Mouse (Mus musculus) heart, embryonic 16.5 days (tissue): ENCODE results near the gene Gle1. TPM values are rescaled to one million over a fixed set of nuclear protein-coding genes. Genes with fewer than 3 reads are reported as not detected.
"Not testable (repeated sequence)": the region's sequence is repeated elsewhere in the genome, so short reads cannot be mapped to it uniquely, and the experiment has no call there.

Experiments
- ATAC-seq: fragments of 200-750 bp; cut with Nextera tagmentation; replicated peaks from 2 replicates; pipeline ENCODE4 v1.8.0; 2017; ENCODE audit warnings: moderate number of reproducible peaks; ENCODE audit not compliant: insufficient read depth, low FRiP score; ENCODE audit errors: extremely low read depth
- H3K27ac ChIP-seq: fragments of 300-500 bp; sonication (generic); 2 replicates; pipeline ENCODE4 v1.5.1; 2014; ENCODE audit warnings: mild to moderate bottlenecking, low read length, control low read depth, moderate library complexity
- H3K27me3 ChIP-seq: fragments of 300-500 bp; sonication (generic); 2 replicates; pipeline ENCODE4 v1.6.1; 2014; ENCODE audit warnings: low read length, mixed read lengths; ENCODE audit not compliant: control insufficient read depth, insufficient read depth
- H3K36me3 ChIP-seq: fragments of 300-500 bp; sonication (generic); 2 replicates; pipeline ENCODE4 v1.6.1; 2014; ENCODE audit not compliant: control insufficient read depth, insufficient read depth
- H3K4me1 ChIP-seq: fragments of 300-500 bp; sonication (generic); 2 replicates; pipeline ENCODE4 v1.6.1; 2014; ENCODE audit warnings: low read length, mixed read lengths; ENCODE audit not compliant: control insufficient read depth, insufficient read depth
- H3K4me2 ChIP-seq: fragments of 300-500 bp; sonication (generic); 2 replicates; pipeline ENCODE4 v1.6.1; 2014; ENCODE audit warnings: low read depth, mild to moderate bottlenecking, control low read depth, low read length
- H3K4me3 ChIP-seq: fragments of 300-500 bp; sonication (generic); 2 replicates; pipeline ENCODE4 v1.5.1; 2014; ENCODE audit warnings: mild to moderate bottlenecking, control low read depth, low read length
- H3K9ac ChIP-seq: fragments of 300-500 bp; sonication (generic); 2 replicates; pipeline ENCODE4 v1.6.1; 2014; ENCODE audit warnings: low read length, control low read depth
- H3K9me3 ChIP-seq: fragments of 300-500 bp; sonication (generic); replicated peaks from 2 replicates; pipeline ENCODE4 v1.6.1; 2016; ENCODE audit warnings: low read length; ENCODE audit not compliant: control insufficient read depth
- WGBS: fragments of 180-500 bp; shearing (Covaris S2); extraction: QIAGEN DNeasy Blood & Tissue Kit; methylation state at CpG from one replicate; pipeline ENCODE4 v1.1.7; 2014; 5-methylcytosine and 5-hydroxymethylcytosine counted together
- polyA plus RNA-seq: library from polyadenylated mRNA; unstranded; fragments of >200 nt; fragmentation: Nextera tagmentation; extraction: Ambion mirVana; gene quantifications from 2 replicates; pipeline ENCODE4 v1.2.1, GENCODE M21; 2015

The Gle1 gene
- polyA plus RNA-seq, 1 experiment from 2014 or later, result 40.0 TPM

- H3K27ac ChIP-seq, result no peak overlapping the region
- H3K36me3 ChIP-seq, result peaks cover 88% of the 10 kb centered on the region
- no peaks in the 10 kb centered on the region for H3K4me1 ChIP-seq
- H3K9me3 ChIP-seq, result no peaks in the 10 kb centered on the region
- H3K4me3 ChIP-seq, result no peak overlapping the region
- H3K4me2 ChIP-seq, result no peak overlapping the region
- WGBS, result 89% methylated on average over 10 of the region's 10 CpGs
- H3K27me3 ChIP-seq, result no peaks in the 10 kb centered on the region
- no peak overlapping the region for H3K9ac ChIP-seq
- no peak for ATAC-seq
Measured at GRCm38 (mm10) chr2:29902194-29902593, 33.0 kb upstream of the Gle1 start.

- H3K4me1 ChIP-seq, H3K9me3 ChIP-seq, ATAC-seq, H3K9ac ChIP-seq, H3K4me2 ChIP-seq, H3K27ac ChIP-seq, H3K27me3 ChIP-seq, H3K4me3 ChIP-seq: not testable (repeated sequence)
- peaks cover 49% of the 10 kb centered on the region for H3K36me3 ChIP-seq
- 82% methylated on average over 2 of the region's 2 CpGs for WGBS
Measured at GRCm38 (mm10) chr2:29908171-29908570, 27.1 kb upstream of the Gle1 start.

DNA sequence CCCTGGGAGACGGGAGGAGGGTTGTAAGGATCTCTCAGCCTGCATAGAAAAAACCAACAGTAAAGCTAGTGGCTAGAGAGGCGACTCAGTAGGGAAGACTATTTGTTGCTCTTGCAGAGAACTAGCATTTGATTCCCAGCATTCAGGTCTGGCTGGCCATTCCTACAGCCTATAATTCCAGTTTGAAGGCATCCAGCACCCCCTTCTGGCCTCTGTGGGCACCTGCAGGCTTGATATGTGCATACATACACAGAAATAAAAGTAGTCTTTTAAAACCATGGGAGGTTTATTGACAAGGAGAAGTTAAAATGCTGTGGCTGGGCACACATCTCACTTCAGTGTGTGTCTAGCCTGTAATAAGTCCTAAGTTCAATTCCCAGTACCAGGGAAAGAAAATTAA, 25.2 kb upstream of the Gle1 start:
- 88% methylated on average over 2 of the region's 2 CpGs for WGBS
- ATAC-seq, result no peak

DNA sequence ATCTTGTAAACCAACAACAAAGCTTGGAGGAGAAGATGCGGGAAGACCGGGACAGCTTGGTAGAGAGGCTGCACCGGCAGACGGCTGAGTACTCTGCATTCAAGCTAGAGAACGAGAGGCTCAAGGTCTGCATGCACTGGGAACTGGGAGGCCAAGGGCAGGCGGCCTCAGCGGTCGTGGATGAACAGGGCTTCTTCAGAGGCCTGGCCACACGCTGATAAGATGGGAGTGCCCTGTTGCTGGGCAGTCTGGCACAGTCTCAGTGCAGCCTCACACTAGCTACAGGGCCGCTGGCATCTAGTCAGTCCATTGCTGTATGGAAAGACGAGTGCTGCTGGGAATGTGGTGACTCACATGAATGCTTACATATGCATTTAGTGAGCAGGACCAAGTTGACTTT, 17.6 kb upstream of the Gle1 start:
- 89% methylated on average over 11 of the region's 11 CpGs for WGBS
- no peak overlapping the region for H3K4me2 ChIP-seq
- H3K9me3 ChIP-seq, result no peaks in the 10 kb centered on the region

More for the DNA sequence above, 25.2 kb upstream of the Gle1 start:
- peaks cover 43% of the 10 kb centered on the region for H3K36me3 ChIP-seq
- no peak overlapping the region for H3K4me2 ChIP-seq
- no peak overlapping the region for H3K27ac ChIP-seq
- H3K4me1 ChIP-seq, result no peaks in the 10 kb centered on the region
- no peaks in the 10 kb centered on the region for H3K27me3 ChIP-seq
- no peak overlapping the region for H3K4me3 ChIP-seq
- H3K9me3 ChIP-seq, result no peaks in the 10 kb centered on the region
- H3K9ac ChIP-seq, result no peak overlapping the region

DNA sequence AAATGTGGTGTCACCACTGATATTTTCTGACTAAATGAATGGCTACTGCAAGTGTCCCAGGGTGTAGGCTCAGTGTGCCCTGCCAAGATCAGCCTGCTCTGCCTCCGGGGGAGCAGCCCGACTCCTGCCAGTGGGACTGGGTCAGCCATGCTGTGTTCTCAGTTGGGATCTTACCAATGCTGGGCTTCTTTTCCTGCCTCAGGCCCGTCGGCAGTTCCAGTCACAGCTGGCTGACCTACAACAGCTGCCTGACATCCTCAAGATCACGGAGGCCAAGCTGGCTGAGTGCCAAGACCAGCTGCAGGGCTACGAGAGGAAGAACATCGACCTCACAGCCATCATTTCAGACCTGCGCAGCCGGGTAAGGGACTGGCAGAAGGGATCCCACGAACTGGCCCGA, 13.2 kb upstream of the Gle1 start:
- ATAC-seq, result no peak
- Histone ChIP-seq H3K27ac (no peak overlapping the region), H3K4me2 (no peak overlapping the region)

More for the DNA sequence above, 17.6 kb upstream of the Gle1 start:
- no peak for ATAC-seq
- Histone ChIP-seq H3K36me3 (peaks cover 47% of the 10 kb centered on the region), H3K4me3 (no peak overlapping the region), H3K9ac (no peak overlapping the region), H3K4me1 (no peaks in the 10 kb centered on the region), H3K27ac (no peak overlapping the region), H3K27me3 (no peaks in the 10 kb centered on the region)

GRCm38 (mm10) chr2:29926542-29926941, 8.7 kb upstream of the Gle1 start:
- H3K4me3 ChIP-seq, result no peak overlapping the region
- H3K4me1 ChIP-seq, result no peaks in the 10 kb centered on the region
- no peak for ATAC-seq
- no peak overlapping the region for H3K9ac ChIP-seq
- H3K27me3 ChIP-seq, result no peaks in the 10 kb centered on the region
- no peaks in the 10 kb centered on the region for H3K9me3 ChIP-seq
- 87% methylated on average over 5 of the region's 5 CpGs for WGBS
- no peak overlapping the region for H3K27ac ChIP-seq
- peaks cover 51% of the 10 kb centered on the region for H3K36me3 ChIP-seq
- H3K4me2 ChIP-seq, result no peak overlapping the region

More for the DNA sequence above, 13.2 kb upstream of the Gle1 start:
- Histone ChIP-seq H3K9ac (no peak overlapping the region), H3K36me3 (peaks cover 45% of the 10 kb centered on the region), H3K27me3 (no peaks in the 10 kb centered on the region), H3K4me3 (no peak overlapping the region), H3K9me3 (no peaks in the 10 kb centered on the region), H3K4me1 (no peaks in the 10 kb centered on the region)
- WGBS, result 42% methylated on average over 11 of the region's 11 CpGs

DNA sequence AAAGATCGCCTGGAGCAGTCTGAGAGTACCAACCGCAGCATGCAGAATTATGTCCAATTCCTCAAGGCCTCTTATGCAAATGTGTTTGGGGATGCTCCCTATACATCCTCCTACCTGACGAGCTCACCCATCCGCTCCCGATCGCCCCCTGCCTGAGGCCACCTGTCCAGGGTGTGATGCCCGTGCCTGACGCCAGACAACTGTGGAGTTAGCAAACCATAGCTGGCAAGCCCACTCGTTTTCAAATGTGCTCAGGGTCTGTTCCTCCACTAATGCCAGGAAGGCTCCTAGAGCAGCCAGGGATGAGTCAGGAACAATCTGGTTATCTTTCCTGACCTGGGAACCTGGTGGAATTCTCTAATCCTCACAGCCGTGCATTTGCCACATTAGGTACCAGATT, 4.7 kb upstream of the Gle1 start:
- no peak for ATAC-seq
- WGBS, result 83% methylated on average over 10 of the region's 10 CpGs
- H3K27me3 ChIP-seq, result no peaks in the 10 kb centered on the region
- H3K9me3 ChIP-seq, result no peaks in the 10 kb centered on the region
- H3K27ac ChIP-seq, result no peak overlapping the region
- H3K9ac ChIP-seq, result no peak overlapping the region
- no peaks in the 10 kb centered on the region for H3K4me1 ChIP-seq
- H3K4me2 ChIP-seq, result no peak overlapping the region
- no peak overlapping the region for H3K4me3 ChIP-seq
- peaks cover 37% of the 10 kb centered on the region for H3K36me3 ChIP-seq

GRCm38 (mm10) chr2:29931194-29931593, 4.0 kb upstream of the Gle1 start:
- 89% methylated on average over 6 of the region's 6 CpGs for WGBS

DNA sequence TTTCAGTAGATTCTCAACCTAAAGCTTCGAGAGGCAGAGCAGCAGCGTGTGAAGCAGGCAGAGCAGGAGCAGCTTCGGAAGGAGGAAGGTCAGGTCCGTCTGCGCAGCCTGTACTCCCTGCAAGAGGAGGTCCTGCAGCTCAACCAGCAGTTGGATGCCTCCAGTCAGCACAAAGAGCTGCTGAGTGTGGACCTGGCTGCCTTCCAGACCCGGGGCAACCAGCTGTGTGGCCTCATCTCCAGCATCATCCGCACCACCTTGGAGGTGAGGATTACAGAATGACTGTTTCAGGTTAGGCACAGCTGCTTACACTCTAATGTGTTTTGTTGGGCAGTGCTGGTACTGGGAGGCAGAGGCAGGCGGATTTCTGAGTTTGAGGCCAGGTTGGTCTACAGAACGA, 4.8 kb downstream of the Gle1 start:
- Histone ChIP-seq H3K9ac (no peak overlapping the region), H3K27ac (no peak overlapping the region), H3K4me2 (no peak overlapping the region), H3K9me3 (no peaks in the 10 kb centered on the region), H3K36me3 (peaks cover 39% of the 10 kb centered on the region), H3K4me3 (no peak overlapping the region), H3K4me1 (peaks cover 7% of the 10 kb centered on the region), H3K27me3 (no peaks in the 10 kb centered on the region)
- WGBS, result 88% methylated on average over 9 of the region's 9 CpGs
- no peak for ATAC-seq

More at GRCm38 (mm10) chr2:29931194-29931593, 4.0 kb upstream of the Gle1 start:
- Histone ChIP-seq H3K9ac (no peak overlapping the region), H3K27me3 (no peaks in the 10 kb centered on the region), H3K9me3 (no peaks in the 10 kb centered on the region), H3K27ac (no peak overlapping the region), H3K36me3 (peaks cover 31% of the 10 kb centered on the region), H3K4me1 (peaks cover 6% of the 10 kb centered on the region), H3K4me3 (no peak overlapping the region), H3K4me2 (no peak overlapping the region)
- ATAC-seq, result no peak

GRCm38 (mm10) chr2:29940826-29941225, 5.6 kb downstream of the Gle1 start:
- ATAC-seq, result no peak
- WGBS, result 87% methylated on average over 7 of the region's 7 CpGs
- peaks cover 39% of the 10 kb centered on the region for H3K36me3 ChIP-seq

More at GRCm38 (mm10) chr2:29940826-29941225, 5.6 kb downstream of the Gle1 start:
- Histone ChIP-seq H3K27me3 (no peaks in the 10 kb centered on the region), H3K4me3 (no peak overlapping the region), H3K9me3 (no peaks in the 10 kb centered on the region), H3K4me2 (no peak overlapping the region), H3K27ac (no peak overlapping the region), H3K9ac (no peak overlapping the region), H3K4me1 (peaks cover 5% of the 10 kb centered on the region)
